Mouse (Mus musculus) layer of hippocampus, postnatal 25 days (tissue): Measurements from ENCODE around the gene Gtpbp2. TPM values are rescaled to one million over a fixed set of nuclear protein-coding genes. Genes with fewer than 3 reads are reported as not detected.

Experiments used
- DNase-seq, 2 experiments: peaks; one replicate each; pipeline ENCODE4 v3.0.0; 2022; ENCODE audit warnings: mixed read lengths in 2 of 2, low spot score in 1 of 2; ENCODE audit errors: extremely low spot score in 1 of 2
- total RNA-seq, 2 experiments: library from RNA; stranded (reverse); gene quantifications; 2 replicates each; pipeline ENCODE4 v1.2.3; 2021

Gtpbp2 gene
- 100 to 1,000 TPM in 1 of 2 experiments, 10 to 100 TPM in 1; 91.4 to 124 TPM for total RNA-seq

DNA sequence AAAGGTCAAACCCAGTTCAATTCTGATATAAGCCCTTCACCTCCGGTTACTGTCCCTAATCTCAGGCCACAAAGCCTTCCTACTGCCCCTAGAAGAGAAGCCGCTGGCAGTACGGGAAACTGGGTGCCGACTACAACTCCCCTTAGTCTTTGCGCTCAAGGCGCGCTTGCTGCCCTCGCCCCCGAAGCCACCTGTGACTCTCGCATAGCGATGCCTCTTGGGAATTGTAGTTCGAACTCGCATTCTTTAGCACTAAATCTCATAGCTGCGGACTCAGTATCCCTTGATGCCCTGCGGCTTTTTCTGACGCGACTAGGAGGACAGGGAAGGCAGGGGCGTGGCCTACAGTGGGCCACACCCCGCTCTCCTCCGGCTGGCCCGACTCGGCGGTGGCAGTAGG, at the start of gene Gtpbp2:
TSS of gene Gtpbp2 (plus strand) at position 347 of the 400 bp plus-strand sequence.
- DNase-seq: peak; percentile 74 to 83

- DNase-seq: no peak
Observed at GRCm38 (mm10) chr17:46115489-46115888, 45.3 kb upstream of the Gtpbp2 start.

- DNase-seq: no peak
Observed at GRCm38 (mm10) chr17:46116138-46116537, 44.7 kb upstream of the Gtpbp2 start.

- DNase-seq: no peak
Observed at GRCm38 (mm10) chr17:46116881-46117280, 44.0 kb upstream of the Gtpbp2 start.

GRCm38 (mm10) chr17:46117623-46118422, 43.0 kb upstream of the Gtpbp2 start:
- no peak for DNase-seq

DNA sequence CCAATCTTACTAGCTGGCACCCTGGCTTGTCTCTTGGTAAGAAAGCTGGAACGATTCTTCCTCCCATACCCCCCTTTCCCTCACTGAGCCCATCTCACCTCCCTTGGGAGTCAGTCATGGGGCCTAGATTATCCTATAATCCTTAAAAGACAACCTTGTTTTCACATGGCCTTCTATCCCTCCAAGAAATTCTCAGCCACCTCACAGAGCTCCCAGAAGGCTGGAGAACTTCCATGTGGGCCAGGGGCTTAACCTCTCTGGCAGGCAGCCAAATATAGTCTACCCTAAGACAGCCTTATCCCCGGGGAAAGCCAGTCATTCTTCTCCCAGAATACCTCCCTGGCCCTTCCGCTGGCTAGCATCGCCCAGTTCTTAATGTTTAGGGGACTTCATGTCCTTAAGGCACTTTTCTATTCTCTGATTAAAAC, 42.4 kb upstream of the Gtpbp2 start:
- DNase-seq: no peak

- DNase-seq: no peak
Observed at GRCm38 (mm10) chr17:46119641-46120040, 41.2 kb upstream of the Gtpbp2 start.

GRCm38 (mm10) chr17:46122791-46123190, 38.0 kb upstream of the Gtpbp2 start:
- DNase-seq: no peak

GRCm38 (mm10) chr17:46123285-46123684, 37.5 kb upstream of the Gtpbp2 start:
- DNase-seq: no peak

DNA sequence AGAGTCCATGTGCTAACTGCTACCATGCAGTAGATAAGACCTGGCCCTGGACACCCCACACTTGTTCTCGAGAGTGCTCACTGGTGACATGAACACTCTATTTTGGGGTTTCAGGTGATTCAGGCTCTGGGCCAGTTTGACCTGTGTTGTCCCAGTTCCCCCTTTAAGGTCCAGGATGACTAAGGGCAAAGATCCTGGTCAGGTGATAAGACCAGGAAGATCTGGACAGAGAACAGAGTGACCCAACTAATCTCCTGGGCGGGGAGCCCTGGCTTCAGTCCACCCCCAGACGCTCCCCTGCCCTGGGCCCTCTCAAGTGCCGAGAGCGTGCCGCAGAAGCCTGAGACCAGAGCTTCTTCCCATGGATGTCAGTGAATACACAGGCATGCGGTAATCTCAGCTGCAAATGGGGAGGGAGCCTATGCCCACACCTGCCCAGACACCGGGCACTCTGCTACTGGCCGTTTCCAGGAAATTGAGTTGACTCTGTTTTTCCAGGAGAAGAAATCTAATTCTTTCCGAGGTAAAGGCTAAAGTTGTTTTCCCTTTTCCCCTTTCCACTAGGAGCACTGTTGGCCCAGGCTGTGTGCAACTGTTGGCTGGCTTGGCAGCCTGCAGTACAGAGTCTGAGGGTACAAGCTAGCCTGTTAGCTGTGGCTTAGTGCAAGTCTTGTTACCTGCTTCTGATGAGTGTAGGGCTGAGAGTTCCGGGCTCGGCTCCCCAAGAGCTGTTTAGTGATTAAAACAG, 36.7 kb upstream of the Gtpbp2 start:
- DNase-seq: no peak

GRCm38 (mm10) chr17:46126608-46127007, 34.2 kb upstream of the Gtpbp2 start:
- no peak for DNase-seq

GRCm38 (mm10) chr17:46127814-46128493, 32.9 kb upstream of the Gtpbp2 start:
- DNase-seq: no peak

- no peak for DNase-seq
Observed at GRCm38 (mm10) chr17:46129741-46130498, 30.9 kb upstream of the Gtpbp2 start.

DNA sequence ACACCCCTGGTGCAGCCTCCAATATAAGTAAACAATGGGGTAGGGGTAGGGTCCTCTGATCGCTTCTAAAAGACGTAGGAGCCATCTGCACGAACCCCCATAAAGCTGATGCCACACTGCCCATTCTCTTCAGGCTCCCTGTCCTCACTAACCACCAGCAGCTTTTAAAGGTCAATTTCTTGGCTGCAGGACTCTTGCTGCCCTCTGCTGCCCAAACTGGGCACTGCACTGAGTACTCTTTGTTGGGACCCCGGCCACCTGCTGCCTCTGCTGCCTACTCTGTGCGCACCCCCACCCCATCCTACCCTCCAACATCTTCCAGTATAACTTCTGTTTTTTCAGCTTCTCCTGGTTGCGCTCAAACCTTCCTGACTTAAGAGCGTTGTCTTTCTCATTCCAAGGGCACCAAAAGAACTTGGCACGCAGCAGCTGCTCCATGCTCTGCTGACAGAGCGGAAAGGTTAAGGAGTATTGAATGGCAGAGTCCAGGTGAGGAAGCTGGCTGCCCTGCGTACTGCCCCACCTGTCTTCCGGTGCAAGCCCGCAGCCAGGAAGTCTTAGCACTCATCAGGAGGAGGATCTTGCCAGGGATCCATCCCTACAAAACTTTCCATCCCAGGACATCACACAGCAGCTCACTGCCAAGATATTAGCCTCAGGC, 28.6 kb upstream of the Gtpbp2 start:
- DNase-seq: peak; percentile 60 to 89

DNA sequence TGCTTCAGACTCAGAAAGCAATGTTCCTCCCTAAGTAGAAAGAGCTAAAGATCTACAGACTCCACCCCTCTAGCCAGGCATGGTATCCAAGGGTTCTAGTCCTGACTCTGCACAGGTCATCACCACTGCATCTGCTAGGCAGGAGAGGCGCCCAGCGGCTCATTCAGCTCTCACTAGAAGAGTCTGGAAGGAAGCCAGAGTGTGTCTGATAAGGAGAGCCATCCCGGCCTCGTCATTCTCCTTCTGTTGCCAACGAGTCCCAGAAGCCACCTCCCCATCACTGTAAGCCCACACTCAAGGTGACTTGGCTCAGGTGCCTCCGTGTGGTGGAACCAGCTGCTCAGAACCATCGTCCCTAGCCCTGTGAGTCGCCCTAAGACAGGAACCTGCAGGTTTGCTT, 28.0 kb upstream of the Gtpbp2 start:
- DNase-seq: no peak

- no peak for DNase-seq
Observed at GRCm38 (mm10) chr17:46138563-46139236, 22.1 kb upstream of the Gtpbp2 start.

GRCm38 (mm10) chr17:46139872-46140271, 21.0 kb upstream of the Gtpbp2 start:
- no peak for DNase-seq

DNA sequence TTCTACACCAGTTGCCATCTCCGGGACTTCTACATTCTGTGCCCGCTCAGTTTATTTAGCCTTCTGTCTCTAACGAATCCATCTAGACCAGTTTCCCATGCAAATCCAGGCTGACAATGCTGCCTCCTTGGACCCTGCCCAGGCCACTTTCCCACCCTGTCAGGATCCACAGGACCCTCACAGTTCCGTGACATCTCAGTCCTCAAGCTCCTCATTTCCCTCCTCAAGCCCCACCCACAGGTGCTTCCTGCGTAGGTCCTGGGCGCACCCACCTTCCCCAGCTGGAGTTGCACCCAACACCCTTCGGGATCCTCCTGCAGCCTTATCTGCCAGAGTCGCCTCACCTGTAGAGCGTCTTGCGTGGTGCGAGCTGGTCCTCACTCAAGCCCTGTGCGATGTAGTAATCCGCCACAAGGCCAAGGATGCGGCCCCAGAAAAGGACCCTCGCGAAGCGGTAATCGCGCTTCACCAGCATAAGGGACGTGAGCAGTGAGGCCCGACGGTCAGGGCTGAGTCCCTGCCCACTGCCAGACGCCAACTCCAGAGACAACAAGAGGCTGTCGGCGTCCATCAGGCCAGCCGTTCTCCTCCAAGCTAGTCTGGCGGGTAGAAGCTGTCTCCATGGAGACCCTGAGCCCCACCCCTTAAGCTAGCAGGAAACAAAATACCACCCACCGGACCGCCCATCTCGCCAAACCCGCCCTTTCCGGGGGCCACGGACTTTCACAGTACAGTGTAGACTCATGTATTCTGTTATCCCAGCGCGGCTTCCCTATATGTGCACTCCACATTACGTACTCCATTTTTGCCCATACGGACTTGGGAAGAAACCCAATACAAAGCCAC, 17.0 kb upstream of the Gtpbp2 start, which contains the start of gene Rsph9:
TSS of gene Rsph9 (minus strand) at position 639 of the 846 bp plus-strand sequence.
- DNase-seq: peak; percentile 62 to 71
